Mouse (Mus musculus) heart, postnatal 0 days (tissue): ENCODE results near the gene Kbtbd12. TPM values are rescaled to one million over a fixed set of nuclear protein-coding genes. Genes with fewer than 3 reads are reported as not detected.

Experiments
- ATAC-seq: fragments of 200-750 bp; cut with Nextera tagmentation; 2 replicates; pipeline ENCODE4 v1.8.0; 2017; ENCODE audit warnings: low read depth, moderate number of reproducible peaks, moderate library complexity; ENCODE audit not compliant: insufficient read depth
- DNase-seq: peaks from one replicate; pipeline ENCODE4 v3.0.0-alpha.2; 2016; ENCODE audit warnings: low spot score
- H3K27ac ChIP-seq: fragments of 300-500 bp; sonication (generic); 2 replicates; pipeline ENCODE4 v1.5.1; 2014; ENCODE audit warnings: low read depth, mild to moderate bottlenecking
- H3K27me3 ChIP-seq: fragments of 300-500 bp; sonication (generic); 2 replicates; pipeline ENCODE4 v1.6.1; 2014; ENCODE audit warnings: low read length, mixed read lengths; ENCODE audit not compliant: control insufficient read depth, insufficient read depth
- H3K36me3 ChIP-seq: fragments of 300-500 bp; sonication (generic); replicated peaks from 2 replicates; pipeline ENCODE4 v1.6.1; 2014; ENCODE audit warnings: low read length, mixed read lengths; ENCODE audit not compliant: control insufficient read depth, insufficient read depth
- H3K4me1 ChIP-seq: fragments of 300-500 bp; sonication (generic); 2 replicates; pipeline ENCODE4 v1.6.1; 2014; ENCODE audit warnings: antibody characterized with exemption; ENCODE audit not compliant: control insufficient read depth, insufficient read depth
- H3K4me2 ChIP-seq: fragments of 300-500 bp; sonication (generic); 2 replicates; pipeline ENCODE4 v1.6.1; 2014; ENCODE audit warnings: low read depth, mild to moderate bottlenecking, low read length, moderate library complexity
- H3K4me3 ChIP-seq: fragments of 300-500 bp; sonication (generic); 2 replicates; pipeline ENCODE4 v1.5.1; 2014; ENCODE audit warnings: low read depth, low read length
- H3K9ac ChIP-seq: fragments of 300-500 bp; sonication (generic); replicated peaks from 2 replicates; pipeline ENCODE4 v1.6.1; 2014; ENCODE audit warnings: low read depth, low read length, mixed read lengths
- H3K9me3 ChIP-seq: fragments of 300-500 bp; sonication (generic); replicated peaks from 2 replicates; pipeline ENCODE4 v1.6.1; 2016; ENCODE audit warnings: low read length; ENCODE audit not compliant: control insufficient read depth
- CTCF ChIP-seq: IDR thresholded peaks from 2 replicates; pipeline ENCODE4 v1.5.1; 2016; ENCODE audit warnings: antibody characterized with exemption, control low read depth, low read depth
- EP300 ChIP-seq: IDR thresholded peaks from 2 replicates; pipeline ENCODE4 v1.6.1; 2016; ENCODE audit warnings: antibody characterized with exemption, low read depth
- WGBS: fragments of 180-500 bp; shearing (Covaris S2); extraction: QIAGEN DNeasy Blood & Tissue Kit; methylation state at CpG from one replicate; pipeline ENCODE4 v1.1.7; 2014; 5-methylcytosine and 5-hydroxymethylcytosine counted together
- polyA plus RNA-seq: library from polyadenylated mRNA; unstranded; fragments of >200 nt; fragmentation: Nextera tagmentation; extraction: Ambion mirVana; gene quantifications from 2 replicates; pipeline ENCODE4 v1.2.1, GENCODE M21; 2015
- total RNA-seq: library from RNA; depleted of rRNA; stranded (reverse); fragments of >200 nt; gene quantifications from 2 replicates; pipeline ENCODE4 v1.2.3, GENCODE M21; 2014; ENCODE audit warnings: low replicate concordance

Kbtbd12 gene
- total and polyA plus RNA-seq, 2 experiments from 2014 or later = 46.4 to 52.1 TPM

- ATAC-seq (no peak), DNase-seq (no peak)
- no peak overlapping the region for H3K9ac ChIP-seq
- no peaks in the 10 kb centered on the region for H3K27me3 ChIP-seq
- H3K27ac ChIP-seq = no peak overlapping the region
- TF ChIP-seq CTCF = no peak
- no peak for TF ChIP-seq EP300
- H3K36me3 ChIP-seq = no peaks in the 10 kb centered on the region
- no peak overlapping the region for H3K4me3 ChIP-seq
- H3K4me2 ChIP-seq = no peak overlapping the region
- no peaks in the 10 kb centered on the region for H3K9me3 ChIP-seq
- no peaks in the 10 kb centered on the region for H3K4me1 ChIP-seq
Measured at GRCm38 (mm10) chr6:88530306-88530705, 107.4 kb downstream of the Kbtbd12 start.

GRCm38 (mm10) chr6:88524056-88524455 lies 113.7 kb downstream of the Kbtbd12 start:
- no peak for ATAC-seq
- no peak overlapping the region for H3K27ac ChIP-seq

GRCm38 (mm10) chr6:88523451-88523850 lies 114.3 kb downstream of the Kbtbd12 start:
- 76% methylated on average over 3 of the region's 3 CpGs for WGBS

More at GRCm38 (mm10) chr6:88524056-88524455, 113.7 kb downstream of the Kbtbd12 start:
- Histone ChIP-seq H3K9ac (no peak overlapping the region), H3K9me3 (no peaks in the 10 kb centered on the region), H3K27me3 (no peaks in the 10 kb centered on the region), H3K36me3 (no peaks in the 10 kb centered on the region), H3K4me2 (no peak overlapping the region), H3K4me1 (peaks cover 7% of the 10 kb centered on the region; the same call in 1 of the 2 replicates), H3K4me3 (no peak overlapping the region)
- TF ChIP-seq EP300 (no peak), CTCF (no peak)
- WGBS = 79% methylated on average over 4 of the region's 4 CpGs
- DNase-seq = no peak

GRCm38 (mm10) chr6:88523043-88523442 lies 114.7 kb downstream of the Kbtbd12 start:
- 55% methylated on average over 3 of the region's 3 CpGs for WGBS

More at GRCm38 (mm10) chr6:88523451-88523850, 114.3 kb downstream of the Kbtbd12 start:
- peaks cover 7% of the 10 kb centered on the region; the same call in 1 of the 2 replicates for H3K4me1 ChIP-seq
- no peak overlapping the region for H3K9ac ChIP-seq
- DNase-seq (no peak), ATAC-seq (no peak)
- no peak overlapping the region for H3K27ac ChIP-seq
- no peaks in the 10 kb centered on the region for H3K9me3 ChIP-seq
- no peaks in the 10 kb centered on the region for H3K36me3 ChIP-seq
- no peak for TF ChIP-seq EP300
- no peak for TF ChIP-seq CTCF
- H3K4me3 ChIP-seq = no peak overlapping the region
- no peaks in the 10 kb centered on the region for H3K27me3 ChIP-seq
- H3K4me2 ChIP-seq = no peak overlapping the region

GRCm38 (mm10) chr6:88522606-88523005 lies 115.1 kb downstream of the Kbtbd12 start:
- no peak for TF ChIP-seq EP300
- no peak for TF ChIP-seq CTCF
- no peak for ATAC-seq
- Histone ChIP-seq H3K4me2 (no peak overlapping the region), H3K4me1 (peaks cover 11% of the 10 kb centered on the region; the same call in 1 of the 2 replicates), H3K9me3 (no peaks in the 10 kb centered on the region), H3K4me3 (no peak overlapping the region), H3K27me3 (no peaks in the 10 kb centered on the region), H3K27ac (no peak overlapping the region), H3K9ac (no peak overlapping the region), H3K36me3 (no peaks in the 10 kb centered on the region)
- 24% methylated on average over 3 of the region's 3 CpGs for WGBS
- DNase-seq = no peak

More at GRCm38 (mm10) chr6:88523043-88523442, 114.7 kb downstream of the Kbtbd12 start:
- no peaks in the 10 kb centered on the region for H3K36me3 ChIP-seq
- H3K27me3 ChIP-seq = no peaks in the 10 kb centered on the region
- H3K27ac ChIP-seq = no peak overlapping the region
- H3K4me3 ChIP-seq = no peak overlapping the region
- no peaks in the 10 kb centered on the region for H3K9me3 ChIP-seq
- ATAC-seq (no peak), DNase-seq (no peak)
- no peak overlapping the region for H3K4me2 ChIP-seq
- no peak for TF ChIP-seq CTCF
- no peak for TF ChIP-seq EP300
- peaks cover 7% of the 10 kb centered on the region; the same call in 1 of the 2 replicates for H3K4me1 ChIP-seq
- H3K9ac ChIP-seq = no peak overlapping the region

GRCm38 (mm10) chr6:88521821-88522220 lies 115.9 kb downstream of the Kbtbd12 start:
- no peak overlapping the region for H3K4me3 ChIP-seq
- no peak overlapping the region for H3K9ac ChIP-seq
- 85% methylated on average over 7 of the region's 7 CpGs for WGBS
- no peaks in the 10 kb centered on the region for H3K9me3 ChIP-seq
- H3K27me3 ChIP-seq = no peaks in the 10 kb centered on the region
- H3K4me1 ChIP-seq = peaks cover 12% of the 10 kb centered on the region; the same call in 1 of the 2 replicates
- H3K27ac ChIP-seq = no peak overlapping the region
- TF ChIP-seq EP300 (no peak), CTCF (no peak)
- no peak for ATAC-seq
- no peak for DNase-seq
- no peaks in the 10 kb centered on the region for H3K36me3 ChIP-seq
- H3K4me2 ChIP-seq = no peak overlapping the region
